In genomic region chr3:81289762-81290161, GRCm38 (mm10) we compare ENCODE assay signal across 19 mouse cellular contexts.
"Had no signal": no experiment of that assay in that cellular context is flagged by ENCODE, and none has a peak within 500 bp of the region (broad histone marks: within the 10 kb centered on the region; RNA-seq: fewer than 3 reads in every experiment).

No protein-coding gene starts in this region.

- DNase-seq: lung, adult 18-20 months; lung, embryonic 14.5 days; lung, postnatal 10 days; lung, postnatal 4 days; midbrain, embryonic 14.5 days; retina, postnatal 1 day; right cerebral cortex, adult 18-20 months; right cerebral cortex, postnatal 25 days; right cerebral cortex, postnatal 4 days; spleen, adult 18-20 months; thymus, adult 18-20 months; thymus, postnatal 14 days; thymus, postnatal 4 days had no signal

- H3K27ac ChIP-seq: midbrain, embryonic 10.5 days; midbrain, embryonic 12.5 days; neural tube, embryonic 13.5 days; neural tube, embryonic 15.5 days had no signal

- H3K4me3 ChIP-seq: midbrain, embryonic 10.5 days; midbrain, embryonic 12.5 days; myocyte; neural tube, embryonic 13.5 days; neural tube, embryonic 15.5 days had no signal

- H3K4me1 ChIP-seq: midbrain, embryonic 10.5 days; midbrain, embryonic 12.5 days; neural tube, embryonic 13.5 days; neural tube, embryonic 15.5 days had no signal

- ATAC-seq: midbrain, embryonic 16.5 days had no signal

- H3K9ac ChIP-seq: lung, embryonic 14.5 days; midbrain, embryonic 12.5 days; neural tube, embryonic 13.5 days; neural tube, embryonic 15.5 days had no signal

- H3K9me3 ChIP-seq: midbrain, embryonic 10.5 days; midbrain, embryonic 12.5 days; neural tube, embryonic 13.5 days; neural tube, embryonic 15.5 days had no signal

- H3K4me2 ChIP-seq: lung, embryonic 14.5 days; midbrain, embryonic 12.5 days; neural tube, embryonic 13.5 days; neural tube, embryonic 15.5 days had no signal

- H3K27me3 ChIP-seq: midbrain, embryonic 12.5 days; neural tube, embryonic 13.5 days; neural tube, embryonic 15.5 days had no signal

- H3K36me3 ChIP-seq: midbrain, embryonic 10.5 days; midbrain, embryonic 12.5 days; neural tube, embryonic 13.5 days; neural tube, embryonic 15.5 days had no signal
